Comparison of ENCODE assay signal across 8 mouse cellular contexts in genomic region chr7:28372251-28373108, GRCm38 (mm10). TPM values are rescaled to one million over a fixed set of nuclear protein-coding genes. Genes with fewer than 3 reads are reported as not detected.
A peak's percentile ranks its signal among the peaks of the same experiment; 100 is the strongest.
DNase-seq lines count a peak whose midpoint lies in the region; ATAC-seq and TF ChIP-seq lines count a peak whose summit lies in the region.

Gene Plekhg2 (minus strand): TSS chr7:28372599.

- H3K4me1 ChIP-seq in hindbrain, embryonic 10.5 days (replicated peaks): peaks cover 74% of the 10 kb centered on the region
- H3K4me1 ChIP-seq in lung, postnatal 0 days (ENCODE audit: insufficient read depth, low read depth, low read length): peaks cover 17% of the 10 kb centered on the region; the same call in 1 of the 2 replicates

- peak within 1 kb of the TSS; percentile 95 for H3K27ac ChIP-seq in hindbrain, embryonic 10.5 days
- H3K27ac ChIP-seq in lung, postnatal 0 days (ENCODE audit: low read length): peak within 1 kb of the TSS; percentile 95

- peak; percentile 68 for TF ChIP-seq CTCF in lung, postnatal 0 days (IDR thresholded peaks at IDR 0.05)

- peak; percentile 78 for TF ChIP-seq EP300 in lung, postnatal 0 days (IDR thresholded peaks at IDR 0.05)

- H3K36me3 ChIP-seq in hindbrain, embryonic 10.5 days: peaks cover 33% of the 10 kb centered on the region
- peaks cover 9% of the 10 kb centered on the region; the same call in 1 of the 2 replicates for H3K36me3 ChIP-seq in lung, postnatal 0 days (ENCODE audit: insufficient read depth, low read length)

- H3K4me2 ChIP-seq in lung, postnatal 0 days (replicated peaks; ENCODE audit: low read depth, low read length): peak within 1 kb of the TSS; percentile 96

- peak; percentile 98 for DNase-seq in MN1 (ENCODE audit: low spot score)
- DNase-seq in cerebellum, adult 9-10 months: peak; percentile 95
- DNase-seq in hindbrain, embryonic 10.5 days (ENCODE audit: low spot score): peak; percentile 98
- peak; percentile 97 for DNase-seq in layer of hippocampus, adult 9-11 months
- DNase-seq in lung, postnatal 0 days (ENCODE audit: low spot score): peak; percentile 100
- DNase-seq in ovary, postnatal 14 days (ENCODE audit: low spot score): peak; percentile 99
- DNase-seq in thymus, postnatal 14 days: peak; percentile 98

- under 1% methylated on average over 66 of the region's 66 CpGs for WGBS in hindbrain, embryonic 10.5 days
- under 1% methylated on average over 58 of the region's 66 CpGs for WGBS in lung, postnatal 0 days

- ATAC-seq in frontal cortex, adult (ENCODE audit: low TSS enrichment): peak; percentile 71
- ATAC-seq in lung, postnatal 0 days: peak; percentile 86

- no peaks in the 10 kb centered on the region for H3K9me3 ChIP-seq in hindbrain, embryonic 10.5 days
- H3K9me3 ChIP-seq in lung, postnatal 0 days (ENCODE audit: low read length): no peaks in the 10 kb centered on the region

- peak within 1 kb of the TSS; percentile 92 for H3K9ac ChIP-seq in lung, postnatal 0 days (replicated peaks; ENCODE audit: low read depth)

- H3K27me3 ChIP-seq in hindbrain, embryonic 10.5 days (ENCODE audit: insufficient read depth, poor library complexity, severe bottlenecking): peaks cover 7% of the 10 kb centered on the region
- no peaks in the 10 kb centered on the region for H3K27me3 ChIP-seq in lung, postnatal 0 days (replicated peaks; ENCODE audit: insufficient read depth, low read length)

- H3K4me3 ChIP-seq in hindbrain, embryonic 10.5 days: peak within 1 kb of the TSS; percentile 74
- peak within 1 kb of the TSS; percentile 83 for H3K4me3 ChIP-seq in lung, postnatal 0 days (ENCODE audit: low read depth, low read length)

RNA-seq across cellular contexts. Expression of gene Plekhg2, which starts in this region (rescaled TPM):
- 82.4 and 93.0 TPM in 2 replicates for polyA plus RNA-seq in hindbrain, embryonic 10.5 days (2016; fragmentation: Nextera tagmentation; extraction: Ambion mirVana)
- 22.4 and 26.7 TPM in 2 replicates for polyA plus RNA-seq in lung, postnatal 0 days (2015; fragmentation: Nextera tagmentation; extraction: Ambion mirVana)

Comparison
In these comparisons a context has a peak if more than half of its experiments do, and no peak if none do; other contexts are left out.
1. Peak in every context shown above with its lines: DNase-seq, ATAC-seq, H3K4me3 ChIP-seq and H3K27ac ChIP-seq.